Mouse (Mus musculus) embryonic fibroblast, embryonic 13.5 days (primary cell): ENCODE data around the gene Cd200r4. TPM values are rescaled to one million over a fixed set of nuclear protein-coding genes. Genes with fewer than 3 reads are reported as not detected.

ENCODE experiments used
- H3K27ac ChIP-seq: 2 replicates; pipeline ENCODE4 v1.5.1; 2012; ENCODE audit warnings: low read length, control low read depth, inconsistent platforms; ENCODE audit not compliant: insufficient read depth
- H3K4me1 ChIP-seq: 2 replicates; pipeline ENCODE4 v1.6.1; 2011; ENCODE audit warnings: low read length; ENCODE audit not compliant: control insufficient read depth, insufficient read depth
- H3K4me3 ChIP-seq: 2 replicates; pipeline ENCODE4 v1.5.1; 2011; ENCODE audit warnings: mild to moderate bottlenecking, control low read depth, low read length; ENCODE audit not compliant: insufficient read depth
- CTCF ChIP-seq: IDR thresholded peaks from 2 replicates; pipeline ENCODE4 v1.5.1; 2011; ENCODE audit warnings: mild to moderate bottlenecking, control low read depth, low read length, moderate library complexity, borderline replicate concordance; ENCODE audit not compliant: insufficient read depth
- POLR2A ChIP-seq: IDR thresholded peaks from 2 replicates; pipeline ENCODE4 v1.6.1; 2011; ENCODE audit warnings: low read depth, mild to moderate bottlenecking, control low read depth, low read length, moderate library complexity
- polyA plus RNA-seq: library from polyadenylated mRNA; stranded (reverse); fragments of >200 nt; gene quantifications from 2 replicates; pipeline ENCODE4 v1.2.4, GENCODE M21; 2011; ENCODE audit warnings: low read depth; ENCODE audit not compliant: missing spikeins, insufficient read length

Cd200r4 gene
- polyA plus RNA-seq, 1 experiment: not detected

GRCm38 (mm10) chr16:44866797-44867196, 55.3 kb downstream of the Cd200r4 start, which contains the start of gene Cd200r2:
Gene Cd200r2 (plus strand): TSS chr16:44867097.
- H3K4me1 ChIP-seq: no peaks in the 10 kb centered on the region
- TF ChIP-seq CTCF (no peak), POLR2A (no peak)

GRCm38 (mm10) chr16:44875178-44875577, 63.6 kb downstream of the Cd200r4 start:
- Histone ChIP-seq H3K4me3 (no peak overlapping the region), H3K4me1 (no peaks in the 10 kb centered on the region), H3K27ac (no peak overlapping the region)
- TF ChIP-seq POLR2A: no peak
- no peak for TF ChIP-seq CTCF

More at GRCm38 (mm10) chr16:44866797-44867196, 55.3 kb downstream of the Cd200r4 start, which contains the start of gene Cd200r2:
- Histone ChIP-seq H3K27ac (no peak within 1 kb of the TSS), H3K4me3 (no peak within 1 kb of the TSS)

- H3K27ac ChIP-seq: no peak overlapping the region
- no peak overlapping the region for H3K4me3 ChIP-seq
- TF ChIP-seq CTCF (no peak), POLR2A (no peak)
- H3K4me1 ChIP-seq: no peaks in the 10 kb centered on the region
Measured at GRCm38 (mm10) chr16:44876625-44877024, 65.1 kb downstream of the Cd200r4 start.

GRCm38 (mm10) chr16:44877595-44877994, 66.1 kb downstream of the Cd200r4 start:
- TF ChIP-seq CTCF: no peak
- H3K27ac ChIP-seq: no peak overlapping the region
- no peaks in the 10 kb centered on the region for H3K4me1 ChIP-seq
- no peak overlapping the region for H3K4me3 ChIP-seq

Other genes with a start within 250 kb of the Cd200r4 start
- gene Nepro, start 87.4 kb upstream of the Cd200r4 start, polyA plus RNA-seq: 17.5 and 19.6 TPM in 2 replicates
- 23.4 and 26.4 TPM in 2 replicates for gene Gtpbp8, start 65.4 kb upstream of the Cd200r4 start, polyA plus RNA-seq
- gene Cd200r1, start 46.0 kb upstream of the Cd200r4 start, polyA plus RNA-seq: 0.27 and 1.1 TPM in 2 replicates
- not detected in 2 replicates for gene Cd200r2, start 55.4 kb downstream of the Cd200r4 start, polyA plus RNA-seq
- gene Cd200r3, start 131.9 kb downstream of the Cd200r4 start, polyA plus RNA-seq: not detected in 2 replicates